24 mouse cellular contexts compared by ENCODE assay signal in genomic region chr12:75031970-75032864, GRCm38 (mm10).
DNase-seq lines count a peak whose midpoint lies in the region; ATAC-seq lines count a peak whose summit lies in the region.
"Had no signal": no experiment of that assay in that cellular context is flagged by ENCODE, and none has a peak within 500 bp of the region (broad histone marks: within the 10 kb centered on the region; RNA-seq: fewer than 3 reads in every experiment).

No protein-coding gene starts in this region.

- no peak overlapping the region for H3K9ac ChIP-seq in forebrain, embryonic 14.5 days (ENCODE audit: low read length)
- H3K9ac ChIP-seq in forebrain, embryonic 12.5 days: no peak overlapping the region
- H3K9ac ChIP-seq in hindbrain, embryonic 13.5 days: no peak overlapping the region
- H3K9ac ChIP-seq in hindbrain, embryonic 11.5 days (ENCODE audit: low read depth, low read length): no peak overlapping the region
- no peak overlapping the region for H3K9ac ChIP-seq in neural tube, embryonic 12.5 days
- no peak overlapping the region for H3K9ac ChIP-seq in neural tube, embryonic 15.5 days (replicated peaks)
- H3K9ac ChIP-seq: embryonic facial prominence, embryonic 12.5 days; heart, embryonic 15.5 days; intestine, embryonic 15.5 days had no signal

- peak; percentile 38 for DNase-seq in forebrain, embryonic 14.5 days (ENCODE audit: low spot score)
- no peak for DNase-seq in hindbrain, embryonic 11.5 days (ENCODE audit: low spot score)
- no peak for DNase-seq in neural tube, embryonic 10.5 days (ENCODE audit: extremely low spot score, low spot score)
- no peak for DNase-seq in thymus, postnatal 10 days (ENCODE audit: low spot score in 2 of 2)
- DNase-seq: adrenal gland, adult 8-10 months; adrenal gland, postnatal 36 days; B cell, adult 2 months; cerebellum, adult 11-12 months; cerebellum, adult 9-10 months; cerebellum, postnatal 25 days; gastrocnemius, postnatal 14 days; heart, adult 2 months; heart, postnatal 14 days; kidney, adult 18-20 months had no signal

- peaks cover 3% of the 10 kb centered on the region; the same call in 1 of the 2 replicates for H3K9me3 ChIP-seq in forebrain, embryonic 14.5 days (replicated peaks; ENCODE audit: control insufficient read depth, low read length)
- H3K9me3 ChIP-seq in forebrain, embryonic 12.5 days: no peaks in the 10 kb centered on the region
- peaks cover 5% of the 10 kb centered on the region; the same call in 1 of the 2 replicates for H3K9me3 ChIP-seq in hindbrain, embryonic 13.5 days
- no peaks in the 10 kb centered on the region for H3K9me3 ChIP-seq in hindbrain, embryonic 11.5 days (ENCODE audit: control insufficient read depth, low read length)
- 0 out of 2 replicates have a peak, but pooled peaks cover 4% of the 10 kb centered on the region for H3K9me3 ChIP-seq in neural tube, embryonic 12.5 days
- no peaks in the 10 kb centered on the region for H3K9me3 ChIP-seq in neural tube, embryonic 15.5 days (replicated peaks)
- H3K9me3 ChIP-seq: G1E; heart, embryonic 15.5 days; intestine, embryonic 15.5 days had no signal

- no peaks in the 10 kb centered on the region for H3K27me3 ChIP-seq in forebrain, embryonic 14.5 days (replicated peaks; ENCODE audit: control insufficient read depth, insufficient read depth, low read length)
- no peaks in the 10 kb centered on the region for H3K27me3 ChIP-seq in forebrain, embryonic 12.5 days
- H3K27me3 ChIP-seq in hindbrain, embryonic 13.5 days: no peaks in the 10 kb centered on the region
- H3K27me3 ChIP-seq in hindbrain, embryonic 11.5 days (ENCODE audit: control insufficient read depth, insufficient read depth, low read length): no peaks in the 10 kb centered on the region
- H3K27me3 ChIP-seq in neural tube, embryonic 12.5 days (replicated peaks): no peaks in the 10 kb centered on the region
- no peaks in the 10 kb centered on the region for H3K27me3 ChIP-seq in neural tube, embryonic 15.5 days (replicated peaks)
- H3K27me3 ChIP-seq: embryonic facial prominence, embryonic 12.5 days; heart, embryonic 15.5 days; intestine, embryonic 15.5 days had no signal

- WGBS in forebrain, embryonic 14.5 days: 55% methylated on average over 8 of the region's 8 CpGs
- 68% methylated on average over 8 of the region's 8 CpGs for WGBS in forebrain, embryonic 12.5 days
- 52% methylated on average over 8 of the region's 8 CpGs for WGBS in hindbrain, embryonic 13.5 days
- 72% methylated on average over 8 of the region's 8 CpGs for WGBS in hindbrain, embryonic 11.5 days
- WGBS in neural tube, embryonic 12.5 days: 58% methylated on average over 8 of the region's 8 CpGs
- WGBS in neural tube, embryonic 15.5 days: 31% methylated on average over 8 of the region's 8 CpGs

- H3K4me1 ChIP-seq in forebrain, embryonic 14.5 days (ENCODE audit: control insufficient read depth, insufficient read depth, low read length): no peaks in the 10 kb centered on the region
- H3K4me1 ChIP-seq in forebrain, embryonic 12.5 days: no peaks in the 10 kb centered on the region
- peaks cover 9% of the 10 kb centered on the region for H3K4me1 ChIP-seq in hindbrain, embryonic 13.5 days (replicated peaks)
- no peaks in the 10 kb centered on the region for H3K4me1 ChIP-seq in hindbrain, embryonic 11.5 days (replicated peaks; ENCODE audit: control insufficient read depth, insufficient read depth, low read length)
- H3K4me1 ChIP-seq in neural tube, embryonic 12.5 days: no peaks in the 10 kb centered on the region
- H3K4me1 ChIP-seq in neural tube, embryonic 15.5 days: peaks cover 7% of the 10 kb centered on the region
- H3K4me1 ChIP-seq: embryonic facial prominence, embryonic 12.5 days; heart, embryonic 15.5 days; intestine, embryonic 15.5 days had no signal

- H3K4me2 ChIP-seq in forebrain, embryonic 14.5 days (ENCODE audit: low read length): no peak overlapping the region
- H3K4me2 ChIP-seq in forebrain, embryonic 12.5 days: no peak overlapping the region
- H3K4me2 ChIP-seq in hindbrain, embryonic 13.5 days: no peak overlapping the region
- no peak overlapping the region for H3K4me2 ChIP-seq in hindbrain, embryonic 11.5 days (replicated peaks; ENCODE audit: low read depth, low read length)
- H3K4me2 ChIP-seq in neural tube, embryonic 12.5 days (replicated peaks): no peak overlapping the region
- H3K4me2 ChIP-seq in neural tube, embryonic 15.5 days: no peak overlapping the region
- H3K4me2 ChIP-seq: embryonic facial prominence, embryonic 12.5 days; heart, embryonic 11.5 days; heart, embryonic 15.5 days; intestine, embryonic 15.5 days had no signal

- H3K27ac ChIP-seq in forebrain, embryonic 14.5 days (ENCODE audit: low read depth, low read length): no peak overlapping the region
- no peak overlapping the region for H3K27ac ChIP-seq in forebrain, embryonic 12.5 days
- H3K27ac ChIP-seq in hindbrain, embryonic 13.5 days: no peak overlapping the region
- H3K27ac ChIP-seq in hindbrain, embryonic 11.5 days (ENCODE audit: low read depth, low read length): no peak overlapping the region
- no peak overlapping the region for H3K27ac ChIP-seq in neural tube, embryonic 12.5 days
- 0 out of 2 replicates have a peak overlapping the region, but pooled peaks have one; percentile 34 for H3K27ac ChIP-seq in neural tube, embryonic 15.5 days (replicated peaks)
- H3K27ac ChIP-seq: embryonic facial prominence, embryonic 12.5 days; heart, adult 2 months; heart, embryonic 15.5 days; intestine, embryonic 15.5 days had no signal

- no peaks in the 10 kb centered on the region for H3K36me3 ChIP-seq in forebrain, embryonic 14.5 days (ENCODE audit: control insufficient read depth, insufficient read depth, low read length)
- no peaks in the 10 kb centered on the region for H3K36me3 ChIP-seq in forebrain, embryonic 12.5 days (replicated peaks)
- H3K36me3 ChIP-seq in hindbrain, embryonic 13.5 days: no peaks in the 10 kb centered on the region
- no peaks in the 10 kb centered on the region for H3K36me3 ChIP-seq in hindbrain, embryonic 11.5 days (ENCODE audit: control insufficient read depth, insufficient read depth, low read length)
- no peaks in the 10 kb centered on the region for H3K36me3 ChIP-seq in neural tube, embryonic 12.5 days
- no peaks in the 10 kb centered on the region for H3K36me3 ChIP-seq in neural tube, embryonic 15.5 days
- H3K36me3 ChIP-seq: embryonic facial prominence, embryonic 12.5 days; G1E; heart, embryonic 15.5 days; intestine, embryonic 15.5 days had no signal

- no peak overlapping the region for H3K4me3 ChIP-seq in forebrain, embryonic 14.5 days (ENCODE audit: low read depth, low read length)
- no peak overlapping the region for H3K4me3 ChIP-seq in forebrain, embryonic 12.5 days (replicated peaks)
- H3K4me3 ChIP-seq in hindbrain, embryonic 13.5 days: no peak overlapping the region
- no peak overlapping the region for H3K4me3 ChIP-seq in hindbrain, embryonic 11.5 days (ENCODE audit: low read depth, low read length)
- no peak overlapping the region for H3K4me3 ChIP-seq in neural tube, embryonic 12.5 days
- no peak overlapping the region for H3K4me3 ChIP-seq in neural tube, embryonic 15.5 days (replicated peaks)
- H3K4me3 ChIP-seq: embryonic facial prominence, embryonic 12.5 days; heart, adult 2 months; heart, embryonic 15.5 days; intestine, embryonic 15.5 days had no signal

- no peak for ATAC-seq in forebrain, embryonic 14.5 days
- ATAC-seq in forebrain, embryonic 12.5 days (ENCODE audit: low FRiP score): no peak
- ATAC-seq in hindbrain, embryonic 13.5 days (ENCODE audit: low FRiP score): peak; percentile 83
- ATAC-seq in hindbrain, embryonic 11.5 days (ENCODE audit: low FRiP score): no peak
- ATAC-seq in neural tube, embryonic 12.5 days (ENCODE audit: low FRiP score, low read depth): peak; percentile 56; the same call in 1 of the 2 replicates
- ATAC-seq in neural tube, embryonic 15.5 days (ENCODE audit: low FRiP score): peak; percentile 79
- ATAC-seq: CD4-positive, CD25-positive, alpha-beta regulatory T cell, adult 4 months; intestine, embryonic 15.5 days had no signal

Comparison
In these comparisons a context has a peak if more than half of its experiments do, and no peak if none do; other contexts are left out.
1. ATAC-seq: peak in hindbrain, embryonic 13.5 days (single experiment), neural tube, embryonic 12.5 days (single experiment) and neural tube, embryonic 15.5 days (single experiment); none in forebrain, embryonic 14.5 days (single experiment), forebrain, embryonic 12.5 days (single experiment) and hindbrain, embryonic 11.5 days (single experiment).